Mouse (Mus musculus): ENCODE measurements around the gene Atl2. TPM values are rescaled to one million over a fixed set of nuclear protein-coding genes. Genes with fewer than 3 reads are reported as not detected.

The Atl2 gene
- polyA plus RNA-seq, 1 experiment = 28.9 TPM

- TF ChIP-seq CTCF (IDR thresholded peaks at IDR 0.05; ENCODE audit: borderline replicate concordance, extremely low read depth, insufficient read depth, insufficient read length) = no peak
- no peak for TF ChIP-seq POLR2A (IDR thresholded peaks at IDR 0.05; ENCODE audit: borderline replicate concordance, extremely low read depth, insufficient read depth, insufficient read length, poor library complexity, severe bottlenecking)
- DNase-seq (ENCODE audit: low read depth) = no peak
Observed at GRCm38 (mm10) chr17:79897666-79898065, 1.7 kb upstream of the Atl2 start.

GRCm38 (mm10) chr17:79894971-79895882 lies 696 bp downstream of the Atl2 start:
- TF ChIP-seq POLR2A (IDR thresholded peaks at IDR 0.05; ENCODE audit: borderline replicate concordance, extremely low read depth, insufficient read depth, insufficient read length, poor library complexity, severe bottlenecking) = no peak
- TF ChIP-seq CTCF (IDR thresholded peaks at IDR 0.05; ENCODE audit: borderline replicate concordance, extremely low read depth, insufficient read depth, insufficient read length) = peak; percentile 15; the same call in 1 of the 2 replicates
- peak; percentile 87 for DNase-seq (ENCODE audit: low read depth)

- TF ChIP-seq CTCF (IDR thresholded peaks at IDR 0.05; ENCODE audit: borderline replicate concordance, extremely low read depth, insufficient read depth, insufficient read length) = no peak
- no peak for TF ChIP-seq POLR2A (IDR thresholded peaks at IDR 0.05; ENCODE audit: borderline replicate concordance, extremely low read depth, insufficient read depth, insufficient read length, poor library complexity, severe bottlenecking)
- no peak for DNase-seq (ENCODE audit: low read depth)
Observed at GRCm38 (mm10) chr17:79894054-79894453, 1.9 kb downstream of the Atl2 start.

GRCm38 (mm10) chr17:79891944-79892343 lies 4.0 kb downstream of the Atl2 start:
- TF ChIP-seq POLR2A (IDR thresholded peaks at IDR 0.05; ENCODE audit: borderline replicate concordance, extremely low read depth, insufficient read depth, insufficient read length, poor library complexity, severe bottlenecking) (no peak), CTCF (IDR thresholded peaks at IDR 0.05; ENCODE audit: borderline replicate concordance, extremely low read depth, insufficient read depth, insufficient read length) (no peak)
- DNase-seq (ENCODE audit: low read depth) = no peak

GRCm38 (mm10) chr17:79887926-79888325 lies 8.0 kb downstream of the Atl2 start:
- no peak for TF ChIP-seq CTCF (IDR thresholded peaks at IDR 0.05; ENCODE audit: borderline replicate concordance, extremely low read depth, insufficient read depth, insufficient read length)
- no peak for TF ChIP-seq POLR2A (IDR thresholded peaks at IDR 0.05; ENCODE audit: borderline replicate concordance, extremely low read depth, insufficient read depth, insufficient read length, poor library complexity, severe bottlenecking)
- DNase-seq (ENCODE audit: low read depth) = peak; percentile 46

GRCm38 (mm10) chr17:79883198-79883597 lies 12.7 kb downstream of the Atl2 start:
- DNase-seq (ENCODE audit: low read depth) = no peak

DNA sequence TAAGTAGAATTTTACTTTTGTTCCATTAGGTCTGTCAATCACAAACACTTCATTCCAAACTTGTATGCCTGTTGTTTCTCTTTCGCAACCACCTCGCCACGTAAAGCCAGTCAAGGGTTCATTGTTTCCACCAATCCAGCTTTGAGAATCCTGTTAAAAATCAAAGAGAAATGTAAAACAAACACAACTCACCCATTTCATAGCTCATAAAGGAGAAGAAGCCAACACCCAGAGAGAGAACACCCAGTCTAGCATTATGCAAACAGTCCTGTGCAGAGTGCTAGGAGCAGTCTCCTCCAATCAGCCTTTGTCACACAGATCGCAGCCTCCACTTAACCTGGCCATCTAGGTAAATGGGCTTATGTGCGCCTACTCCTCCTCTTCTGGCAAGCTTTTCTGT lies 30.9 kb downstream of the Atl2 start:
- TF ChIP-seq CTCF (IDR thresholded peaks at IDR 0.05; ENCODE audit: borderline replicate concordance, extremely low read depth, insufficient read depth, insufficient read length) = no peak
- no peak for TF ChIP-seq POLR2A (IDR thresholded peaks at IDR 0.05; ENCODE audit: borderline replicate concordance, extremely low read depth, insufficient read depth, insufficient read length, poor library complexity, severe bottlenecking)
- DNase-seq (ENCODE audit: low read depth) = no peak

More at GRCm38 (mm10) chr17:79883198-79883597, 12.7 kb downstream of the Atl2 start:
- no peak for TF ChIP-seq CTCF (IDR thresholded peaks at IDR 0.05; ENCODE audit: borderline replicate concordance, extremely low read depth, insufficient read depth, insufficient read length)
- no peak for TF ChIP-seq POLR2A (IDR thresholded peaks at IDR 0.05; ENCODE audit: borderline replicate concordance, extremely low read depth, insufficient read depth, insufficient read length, poor library complexity, severe bottlenecking)

- TF ChIP-seq POLR2A (IDR thresholded peaks at IDR 0.05; ENCODE audit: borderline replicate concordance, extremely low read depth, insufficient read depth, insufficient read length, poor library complexity, severe bottlenecking) (no peak), CTCF (IDR thresholded peaks at IDR 0.05; ENCODE audit: borderline replicate concordance, extremely low read depth, insufficient read depth, insufficient read length) (no peak)
- no peak for DNase-seq (ENCODE audit: low read depth)
Observed at GRCm38 (mm10) chr17:79864503-79864902, 31.4 kb downstream of the Atl2 start.

- DNase-seq (ENCODE audit: low read depth) = peak; percentile 69
- TF ChIP-seq CTCF (IDR thresholded peaks at IDR 0.05; ENCODE audit: borderline replicate concordance, extremely low read depth, insufficient read depth, insufficient read length) (peak; percentile 33; the same call in 1 of the 2 replicates), POLR2A (IDR thresholded peaks at IDR 0.05; ENCODE audit: borderline replicate concordance, extremely low read depth, insufficient read depth, insufficient read length, poor library complexity, severe bottlenecking) (no peak)
Observed at GRCm38 (mm10) chr17:79862038-79862437, 33.9 kb downstream of the Atl2 start.

- no peak for DNase-seq (ENCODE audit: low read depth)
- TF ChIP-seq CTCF (IDR thresholded peaks at IDR 0.05; ENCODE audit: borderline replicate concordance, extremely low read depth, insufficient read depth, insufficient read length) (no peak), POLR2A (IDR thresholded peaks at IDR 0.05; ENCODE audit: borderline replicate concordance, extremely low read depth, insufficient read depth, insufficient read length, poor library complexity, severe bottlenecking) (no peak)
Observed at GRCm38 (mm10) chr17:79855533-79855932, 40.4 kb downstream of the Atl2 start.

DNA sequence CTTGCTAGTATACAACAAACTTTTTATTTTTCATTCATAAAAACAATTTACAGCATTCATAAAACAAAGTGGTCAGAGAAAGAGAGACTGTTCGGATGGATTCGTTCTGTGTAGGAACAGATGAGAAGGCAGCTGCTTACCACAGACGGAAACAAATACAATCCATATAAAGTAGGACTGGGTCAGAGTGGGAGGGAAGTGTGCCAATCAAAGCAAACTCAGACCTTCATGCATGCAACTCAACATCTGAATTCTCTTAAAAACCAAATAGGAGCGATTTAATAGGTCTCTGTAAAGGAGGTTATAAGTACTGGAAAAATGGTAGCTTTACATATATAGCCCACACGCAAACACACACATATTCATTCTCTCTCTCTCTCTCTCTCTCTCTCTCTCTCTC lies 47.5 kb downstream of the Atl2 start:
- no peak for DNase-seq (ENCODE audit: low read depth)
- no peak for TF ChIP-seq POLR2A (IDR thresholded peaks at IDR 0.05; ENCODE audit: borderline replicate concordance, extremely low read depth, insufficient read depth, insufficient read length, poor library complexity, severe bottlenecking)
- no peak for TF ChIP-seq CTCF (IDR thresholded peaks at IDR 0.05; ENCODE audit: borderline replicate concordance, extremely low read depth, insufficient read depth, insufficient read length)

DNA sequence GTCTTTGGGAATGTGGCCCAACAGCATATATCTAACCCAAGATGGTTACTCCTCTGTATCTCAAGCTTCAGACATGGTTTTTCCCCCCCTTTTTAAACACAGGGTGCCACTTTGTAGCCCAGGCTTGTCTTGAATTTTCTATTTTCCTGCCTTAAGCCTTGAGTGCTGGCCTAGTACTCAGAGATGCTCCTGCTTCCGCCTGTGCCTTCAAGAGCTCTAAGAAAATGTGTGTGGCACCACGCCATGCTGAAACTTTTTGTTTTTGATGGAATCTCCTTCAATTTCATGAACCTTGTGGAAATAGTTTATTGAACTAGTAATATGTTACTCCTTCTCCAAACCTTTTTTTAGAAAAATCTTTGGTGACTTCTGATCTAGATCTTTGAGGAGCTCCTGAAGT lies 49.7 kb downstream of the Atl2 start:
- DNase-seq (ENCODE audit: low read depth) = no peak
- no peak for TF ChIP-seq CTCF (IDR thresholded peaks at IDR 0.05; ENCODE audit: borderline replicate concordance, extremely low read depth, insufficient read depth, insufficient read length)
- TF ChIP-seq POLR2A (IDR thresholded peaks at IDR 0.05; ENCODE audit: borderline replicate concordance, extremely low read depth, insufficient read depth, insufficient read length, poor library complexity, severe bottlenecking) = no peak

Data from brain, embryonic 14.5 days (tissue).